In genomic region chr4:93406876-93407275, GRCm38 (mm10) we compare ENCODE assay signal across 16 mouse cellular contexts.
"Had no signal": no experiment of that assay in that cellular context is flagged by ENCODE, and none has a peak within 500 bp of the region (broad histone marks: within the 10 kb centered on the region; RNA-seq: fewer than 3 reads in every experiment).

No protein-coding gene starts in this region.

- H3K9me3 ChIP-seq: limb, embryonic 10.5 days; limb, embryonic 13.5 days; liver, embryonic 12.5 days; liver, embryonic 15.5 days; lung, embryonic 15.5 days had no signal

- H3K9ac ChIP-seq: limb, embryonic 13.5 days; liver, embryonic 12.5 days; liver, embryonic 15.5 days; lung, embryonic 15.5 days had no signal

- H3K4me2 ChIP-seq: limb, embryonic 13.5 days; liver, embryonic 12.5 days; liver, embryonic 15.5 days; lung, embryonic 15.5 days; midbrain, embryonic 11.5 days had no signal

- H3K27me3 ChIP-seq: limb, embryonic 13.5 days; liver, embryonic 12.5 days; liver, embryonic 15.5 days; lung, embryonic 15.5 days; megakaryocyte, embryonic 14.5 days had no signal

- H3K4me1 ChIP-seq: limb, embryonic 10.5 days; limb, embryonic 13.5 days; liver, embryonic 12.5 days; liver, embryonic 15.5 days; lung, embryonic 15.5 days; megakaryocyte, embryonic 14.5 days had no signal

- H3K4me3 ChIP-seq: limb, embryonic 10.5 days; limb, embryonic 13.5 days; liver, embryonic 12.5 days; liver, embryonic 15.5 days; lung, embryonic 15.5 days; megakaryocyte, embryonic 14.5 days had no signal

- H3K36me3 ChIP-seq: limb, embryonic 10.5 days; limb, embryonic 13.5 days; liver, embryonic 12.5 days; liver, embryonic 15.5 days; lung, embryonic 15.5 days had no signal

- H3K27ac ChIP-seq: limb, embryonic 10.5 days; limb, embryonic 13.5 days; liver, embryonic 12.5 days; liver, embryonic 15.5 days; lung, embryonic 15.5 days had no signal

- ATAC-seq: liver, embryonic 12.5 days had no signal

- DNase-seq: kidney, adult 9 months; kidney, postnatal 14 days; kidney, postnatal 4 days; liver; lung, adult 18-20 months; lung, postnatal 10 days; lung, postnatal 36 days; midbrain, embryonic 14.5 days; thymus, postnatal 25 days had no signal
